Mouse (Mus musculus) thymus, adult 2 months (tissue): ENCODE data around the gene Slc7a7. TPM values are rescaled to one million over a fixed set of nuclear protein-coding genes. Genes with fewer than 3 reads are reported as not detected.

Experiments
- DNase-seq: peaks from one replicate; pipeline ENCODE4 v3.0.0; 2021
- H3K27ac ChIP-seq: fragments of 200-500 bp; 2 replicates; pipeline ENCODE4 v1.5.1; 2012; ENCODE audit warnings: low read length, control low read depth; ENCODE audit not compliant: control insufficient read depth, insufficient read depth
- H3K27me3 ChIP-seq: fragments of 200-500 bp; 2 replicates; pipeline ENCODE4 v1.6.1; 2012; ENCODE audit warnings: mild to moderate bottlenecking, low read length, moderate library complexity, mixed read lengths; ENCODE audit not compliant: control insufficient read depth, insufficient read depth
- H3K36me3 ChIP-seq: fragments of 200-500 bp; 2 replicates; pipeline ENCODE4 v1.6.1; 2012; ENCODE audit warnings: mild to moderate bottlenecking, low read length, moderate library complexity; ENCODE audit not compliant: control insufficient read depth, insufficient read depth
- H3K4me1 ChIP-seq: fragments of 200-500 bp; replicated peaks from 2 replicates; pipeline ENCODE4 v1.6.1; 2012; ENCODE audit warnings: low read length; ENCODE audit not compliant: control insufficient read depth, insufficient read depth
- H3K4me3 ChIP-seq: fragments of 200-500 bp; 2 replicates; pipeline ENCODE4 v1.5.1; 2012; ENCODE audit warnings: mild to moderate bottlenecking, low read length, control low read depth, moderate library complexity; ENCODE audit not compliant: control insufficient read depth, insufficient read depth
- CTCF ChIP-seq: fragments of 200-500 bp; IDR thresholded peaks from 2 replicates; pipeline ENCODE4 v1.5.1; 2012; ENCODE audit warnings: mild to moderate bottlenecking, control low read depth, low read length, moderate library complexity, borderline replicate concordance; ENCODE audit not compliant: control insufficient read depth, poor library complexity, insufficient read depth; ENCODE audit errors: extremely low read depth
- POLR2A ChIP-seq: fragments of 200-500 bp; IDR thresholded peaks from 2 replicates; pipeline ENCODE4 v1.6.1; 2012; ENCODE audit warnings: mild to moderate bottlenecking, low read length, control low read depth, moderate library complexity; ENCODE audit not compliant: control insufficient read depth, poor library complexity, insufficient read depth; ENCODE audit errors: extremely low read depth
- WGBS: fragments of 180-500 bp; shearing (Covaris S2); methylation state at CpG from one replicate; pipeline ENCODE4 v1.1.7; 2018; 5-methylcytosine and 5-hydroxymethylcytosine counted together
- polyA plus RNA-seq: library from polyadenylated mRNA; depleted of rRNA; stranded (reverse); fragments of >200 nt; gene quantifications from 2 replicates; pipeline ENCODE4 v1.2.3, GENCODE M21; 2012

Gene Slc7a7
- polyA plus RNA-seq, 1 experiment: 29.3 TPM

- Histone ChIP-seq H3K27ac (no peak overlapping the region), H3K36me3 (no peaks in the 10 kb centered on the region), H3K4me1 (0 out of 2 replicates have a peak, but pooled peaks cover 6% of the 10 kb centered on the region), H3K27me3 (no peaks in the 10 kb centered on the region), H3K4me3 (no peak overlapping the region)
- 89% methylated on average over 4 of the region's 4 CpGs for WGBS
- TF ChIP-seq POLR2A (no peak), CTCF (no peak)
- DNase-seq: no peak
These were observed 37.0 kb downstream of the Slc7a7 start for GRCm38 (mm10) chr14:54380616-54381015.

- DNase-seq: no peak
- Histone ChIP-seq H3K4me3 (no peak overlapping the region), H3K4me1 (0 out of 2 replicates have a peak, but pooled peaks cover 5% of the 10 kb centered on the region), H3K27me3 (no peaks in the 10 kb centered on the region), H3K36me3 (no peaks in the 10 kb centered on the region), H3K27ac (no peak overlapping the region)
- TF ChIP-seq POLR2A: no peak
- TF ChIP-seq CTCF: no peak
- WGBS: 84% methylated on average over 13 of the region's 13 CpGs
These were observed 38.0 kb downstream of the Slc7a7 start for GRCm38 (mm10) chr14:54379571-54379970.

GRCm38 (mm10) chr14:54377166-54377565, 40.4 kb downstream of the Slc7a7 start:
- DNase-seq: no peak
- Histone ChIP-seq H3K4me3 (no peak overlapping the region), H3K4me1 (no peaks in the 10 kb centered on the region), H3K36me3 (no peaks in the 10 kb centered on the region), H3K27ac (no peak overlapping the region), H3K27me3 (no peaks in the 10 kb centered on the region)
- TF ChIP-seq POLR2A (no peak), CTCF (no peak)
- WGBS: 94% methylated on average over 6 of the region's 6 CpGs

GRCm38 (mm10) chr14:54375916-54376315, 41.7 kb downstream of the Slc7a7 start:
- TF ChIP-seq POLR2A (no peak), CTCF (no peak)
- Histone ChIP-seq H3K4me3 (no peak overlapping the region), H3K27ac (no peak overlapping the region), H3K36me3 (no peaks in the 10 kb centered on the region), H3K4me1 (no peaks in the 10 kb centered on the region), H3K27me3 (no peaks in the 10 kb centered on the region)
- DNase-seq: peak; percentile 52
- WGBS: 64% methylated on average over 3 of the region's 3 CpGs

GRCm38 (mm10) chr14:54372923-54373322, 44.7 kb downstream of the Slc7a7 start:
- H3K27ac ChIP-seq: no peak overlapping the region
- no peaks in the 10 kb centered on the region; the same call in 1 of the 2 replicates for H3K27me3 ChIP-seq
- H3K4me1 ChIP-seq: no peaks in the 10 kb centered on the region
- 96% methylated on average over 9 of the region's 9 CpGs for WGBS
- H3K4me3 ChIP-seq: no peak overlapping the region
- peaks cover 28% of the 10 kb centered on the region for H3K36me3 ChIP-seq
- no peak for TF ChIP-seq CTCF
- TF ChIP-seq POLR2A: no peak
- no peak for DNase-seq

GRCm38 (mm10) chr14:54371460-54371859, 46.1 kb downstream of the Slc7a7 start:
- TF ChIP-seq POLR2A: no peak
- H3K27ac ChIP-seq: no peak overlapping the region
- H3K4me3 ChIP-seq: no peak overlapping the region
- H3K36me3 ChIP-seq: peaks cover 43% of the 10 kb centered on the region
- H3K27me3 ChIP-seq: no peaks in the 10 kb centered on the region; the same call in 1 of the 2 replicates
- DNase-seq: no peak
- WGBS: over 99% methylated on average over 10 of the region's 10 CpGs
- H3K4me1 ChIP-seq: no peaks in the 10 kb centered on the region

- TF ChIP-seq POLR2A: no peak
- no peak for TF ChIP-seq CTCF
- no peak for DNase-seq
- no peak overlapping the region for H3K4me3 ChIP-seq
- H3K27ac ChIP-seq: no peak overlapping the region
- no peaks in the 10 kb centered on the region; the same call in 1 of the 2 replicates for H3K27me3 ChIP-seq
- peaks cover 46% of the 10 kb centered on the region for H3K36me3 ChIP-seq
- WGBS: 98% methylated on average over 6 of the region's 6 CpGs
- H3K4me1 ChIP-seq: no peaks in the 10 kb centered on the region
These were observed 47.0 kb downstream of the Slc7a7 start for GRCm38 (mm10) chr14:54370595-54370994.
